Mouse (Mus musculus) limb, embryonic 11.5 days (tissue): ENCODE measurements around the gene Myzap. TPM values are rescaled to one million over a fixed set of nuclear protein-coding genes. Genes with fewer than 3 reads are reported as not detected.

Experiments used
- ATAC-seq: fragments of 200-750 bp; cut with Nextera tagmentation; 2 replicates; pipeline ENCODE4 v1.8.0; 2017; ENCODE audit warnings: low read depth; ENCODE audit not compliant: insufficient number of reproducible peaks, low FRiP score, low TSS enrichment
- DNase-seq: peaks from one replicate; pipeline ENCODE4 v3.0.0-alpha.2; 2015; ENCODE audit warnings: low spot score
- H3K27ac ChIP-seq: fragments of 300-500 bp; sonication (generic); replicated peaks from 2 replicates; pipeline ENCODE4 v1.5.1; 2014; ENCODE audit warnings: low read depth, mild to moderate bottlenecking, low read length
- H3K27me3 ChIP-seq: fragments of 300-500 bp; sonication (generic); 2 replicates; pipeline ENCODE4 v1.6.1; 2014; ENCODE audit warnings: mild to moderate bottlenecking, low read length, mixed read lengths; ENCODE audit not compliant: control insufficient read depth, insufficient read depth
- H3K36me3 ChIP-seq: fragments of 300-500 bp; sonication (generic); 2 replicates; pipeline ENCODE4 v1.6.1; 2014; ENCODE audit warnings: mild to moderate bottlenecking, low read length, moderate library complexity, mixed read lengths; ENCODE audit not compliant: control insufficient read depth, insufficient read depth
- H3K4me1 ChIP-seq: fragments of 300-500 bp; sonication (generic); 2 replicates; pipeline ENCODE4 v1.6.1; 2014; ENCODE audit warnings: low read length, mixed read lengths; ENCODE audit not compliant: control insufficient read depth, insufficient read depth
- H3K4me2 ChIP-seq: fragments of 300-500 bp; sonication (generic); 2 replicates; pipeline ENCODE4 v1.6.1; 2014; ENCODE audit warnings: low read depth, mild to moderate bottlenecking, moderate library complexity; ENCODE audit not compliant: severe bottlenecking
- H3K4me3 ChIP-seq: fragments of 300-500 bp; sonication (generic); 2 replicates; pipeline ENCODE4 v1.5.1; 2014; ENCODE audit warnings: low read depth, low read length
- H3K9ac ChIP-seq: fragments of 300-500 bp; sonication (generic); 2 replicates; pipeline ENCODE4 v1.6.1; 2014; ENCODE audit warnings: mild to moderate bottlenecking, low read length
- H3K9me3 ChIP-seq: fragments of 300-500 bp; sonication (generic); 2 replicates; pipeline ENCODE4 v1.6.1; 2016; ENCODE audit warnings: low read length; ENCODE audit not compliant: control insufficient read depth
- WGBS: fragments of 180-500 bp; shearing (Covaris S2); extraction: QIAGEN DNeasy Blood & Tissue Kit; methylation state at CpG from one replicate; pipeline ENCODE4 v1.1.7; 2014; 5-methylcytosine and 5-hydroxymethylcytosine counted together
- polyA plus RNA-seq: library from polyadenylated mRNA; unstranded; fragments of >200 nt; fragmentation: Nextera tagmentation; extraction: Ambion mirVana; gene quantifications from 2 replicates; pipeline ENCODE4 v1.2.1, GENCODE M21; 2014

Gene Myzap
- polyA plus RNA-seq, 1 experiment from 2014 or later, result 8.0 TPM

- no peak overlapping the region for H3K9ac ChIP-seq
- H3K36me3 ChIP-seq, result no peaks in the 10 kb centered on the region
- WGBS, result 28% methylated on average over 2 of the region's 2 CpGs
- no peaks in the 10 kb centered on the region for H3K27me3 ChIP-seq
- DNase-seq, result peak; percentile 73
- no peak for ATAC-seq
- H3K4me2 ChIP-seq, result no peak overlapping the region
- H3K27ac ChIP-seq, result no peak overlapping the region
- no peak overlapping the region for H3K4me3 ChIP-seq
- H3K9me3 ChIP-seq, result no peaks in the 10 kb centered on the region
- 0 out of 2 replicates have a peak, but pooled peaks cover under 1% of the 10 kb centered on the region for H3K4me1 ChIP-seq
Observed at GRCm38 (mm10) chr9:71614643-71615042, 22.5 kb upstream of the Myzap start.

- ATAC-seq, result no peak
- peak; percentile 36 for DNase-seq
Observed at GRCm38 (mm10) chr9:71612981-71613380, 20.8 kb upstream of the Myzap start.

GRCm38 (mm10) chr9:71611876-71612275 lies 19.7 kb upstream of the Myzap start:
- Histone ChIP-seq H3K27ac (no peak overlapping the region), H3K9ac (no peak overlapping the region), H3K4me2 (no peak overlapping the region), H3K36me3 (no peaks in the 10 kb centered on the region), H3K4me1 (0 out of 2 replicates have a peak, but pooled peaks cover 3% of the 10 kb centered on the region), H3K9me3 (no peaks in the 10 kb centered on the region), H3K4me3 (no peak overlapping the region), H3K27me3 (no peaks in the 10 kb centered on the region)
- no peak for ATAC-seq
- WGBS, result 81% methylated on average over 4 of the region's 4 CpGs
- DNase-seq, result no peak

More at GRCm38 (mm10) chr9:71612981-71613380, 20.8 kb upstream of the Myzap start:
- Histone ChIP-seq H3K9ac (no peak overlapping the region), H3K4me1 (0 out of 2 replicates have a peak, but pooled peaks cover 3% of the 10 kb centered on the region), H3K9me3 (no peaks in the 10 kb centered on the region), H3K36me3 (no peaks in the 10 kb centered on the region), H3K27ac (no peak overlapping the region), H3K4me2 (no peak overlapping the region), H3K4me3 (no peak overlapping the region), H3K27me3 (no peaks in the 10 kb centered on the region)
- 80% methylated on average over 6 of the region's 6 CpGs for WGBS

DNA sequence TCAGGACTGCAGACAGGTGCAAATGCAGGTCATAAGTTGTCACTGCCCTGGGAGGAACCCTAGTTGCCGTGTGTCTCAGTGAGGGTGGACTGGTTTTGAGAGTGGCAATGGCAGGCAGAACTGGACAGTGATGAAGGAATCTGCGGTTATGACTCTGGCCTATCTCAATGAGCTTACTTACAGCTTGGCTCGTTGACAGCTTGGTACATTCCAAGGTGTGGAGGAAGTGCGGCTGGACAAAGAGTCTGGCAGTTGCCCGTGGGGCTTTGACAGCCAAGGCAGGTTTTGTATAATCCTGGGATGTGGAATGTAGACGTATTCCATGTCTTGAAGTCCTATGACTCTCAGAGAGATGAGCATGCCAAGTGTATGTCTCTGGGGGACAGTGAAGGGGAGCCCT lies 16.9 kb upstream of the Myzap start:
- Histone ChIP-seq H3K4me3 (no peak overlapping the region), H3K9ac (no peak overlapping the region), H3K27me3 (no peaks in the 10 kb centered on the region), H3K4me1 (0 out of 2 replicates have a peak, but pooled peaks cover 3% of the 10 kb centered on the region), H3K36me3 (no peaks in the 10 kb centered on the region), H3K27ac (no peak overlapping the region), H3K4me2 (no peak overlapping the region), H3K9me3 (no peaks in the 10 kb centered on the region)
- 80% methylated on average over 6 of the region's 6 CpGs for WGBS
- ATAC-seq, result no peak
- DNase-seq, result no peak

GRCm38 (mm10) chr9:71606296-71607057 lies 14.3 kb upstream of the Myzap start:
- no peak for DNase-seq
- Histone ChIP-seq H3K27me3 (no peaks in the 10 kb centered on the region), H3K4me1 (0 out of 2 replicates have a peak, but pooled peaks cover 3% of the 10 kb centered on the region), H3K4me2 (no peak overlapping the region), H3K27ac (no peak overlapping the region), H3K9me3 (no peaks in the 10 kb centered on the region), H3K36me3 (no peaks in the 10 kb centered on the region), H3K4me3 (no peak overlapping the region), H3K9ac (no peak overlapping the region)
- ATAC-seq, result no peak
- WGBS, result 80% methylated on average over 13 of the region's 13 CpGs

DNA sequence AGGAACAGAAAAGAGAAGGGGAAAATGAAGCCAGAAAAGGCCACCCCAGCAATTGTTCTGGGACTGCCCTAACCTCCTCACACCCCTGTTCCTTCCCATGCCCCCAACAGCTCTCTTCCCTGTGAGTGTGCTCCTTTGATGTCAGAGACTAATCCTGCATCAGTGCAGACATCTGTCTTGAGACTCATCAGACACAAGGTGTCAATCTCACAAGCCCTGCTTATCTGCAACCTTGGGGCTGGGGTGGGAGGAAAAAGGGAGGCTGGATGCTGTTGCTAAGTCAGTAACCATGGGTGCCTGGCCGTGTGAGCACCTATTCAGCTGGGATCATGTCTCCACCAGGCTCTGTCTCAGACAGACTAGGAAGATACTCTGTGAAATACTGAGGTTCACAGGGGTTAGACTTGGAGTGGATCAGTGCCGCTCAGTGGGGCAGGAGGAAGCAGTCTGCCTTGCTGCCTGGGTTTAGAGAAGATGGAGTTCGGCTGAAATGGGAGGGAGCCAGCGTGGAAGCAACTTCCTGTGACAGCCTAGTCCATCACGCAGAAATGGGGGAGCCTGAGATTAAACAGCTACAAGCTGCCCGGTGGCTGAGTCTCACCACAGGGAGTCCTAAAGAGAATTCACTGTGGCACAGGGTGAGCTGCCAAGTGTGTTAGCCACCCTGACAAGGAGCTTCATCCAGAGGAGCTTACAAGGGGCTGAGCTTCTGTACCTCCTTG lies 12.9 kb upstream of the Myzap start:
- Histone ChIP-seq H3K36me3 (no peaks in the 10 kb centered on the region), H3K4me3 (no peak overlapping the region), H3K4me1 (0 out of 2 replicates have a peak, but pooled peaks cover 3% of the 10 kb centered on the region), H3K27me3 (no peaks in the 10 kb centered on the region), H3K27ac (no peak overlapping the region), H3K9ac (no peak overlapping the region), H3K4me2 (no peak overlapping the region), H3K9me3 (no peaks in the 10 kb centered on the region)
- WGBS, result 32% methylated on average over 6 of the region's 6 CpGs
- ATAC-seq (no peak), DNase-seq (no peak)

DNA sequence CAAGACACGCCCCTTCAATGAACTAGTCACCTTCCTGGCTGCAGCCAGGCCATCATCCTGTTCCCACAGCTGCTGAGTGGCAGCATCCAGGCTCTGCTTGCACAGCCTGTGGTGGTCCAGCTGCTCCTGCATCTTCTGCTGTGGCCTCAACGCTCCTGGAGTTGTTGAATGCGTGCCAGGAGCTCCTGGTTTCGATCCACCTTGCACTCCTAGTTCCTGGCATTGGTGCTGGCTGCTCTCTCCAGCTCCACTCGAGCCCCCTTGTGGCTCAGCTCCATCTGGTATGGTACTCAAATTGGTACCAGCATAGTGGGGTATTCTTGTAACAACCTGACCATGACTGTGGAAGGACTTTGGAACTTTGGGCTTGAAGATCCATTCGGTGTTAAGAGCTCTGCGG lies 7.7 kb upstream of the Myzap start:
- Histone ChIP-seq H3K4me2 (no peak overlapping the region), H3K4me1 (no peaks in the 10 kb centered on the region), H3K27ac (no peak overlapping the region), H3K27me3 (no peaks in the 10 kb centered on the region), H3K36me3 (no peaks in the 10 kb centered on the region), H3K9ac (no peak overlapping the region), H3K4me3 (no peak overlapping the region), H3K9me3 (no peaks in the 10 kb centered on the region)
- ATAC-seq (no peak), DNase-seq (no peak)
- WGBS, result 79% methylated on average over 7 of the region's 7 CpGs

DNA sequence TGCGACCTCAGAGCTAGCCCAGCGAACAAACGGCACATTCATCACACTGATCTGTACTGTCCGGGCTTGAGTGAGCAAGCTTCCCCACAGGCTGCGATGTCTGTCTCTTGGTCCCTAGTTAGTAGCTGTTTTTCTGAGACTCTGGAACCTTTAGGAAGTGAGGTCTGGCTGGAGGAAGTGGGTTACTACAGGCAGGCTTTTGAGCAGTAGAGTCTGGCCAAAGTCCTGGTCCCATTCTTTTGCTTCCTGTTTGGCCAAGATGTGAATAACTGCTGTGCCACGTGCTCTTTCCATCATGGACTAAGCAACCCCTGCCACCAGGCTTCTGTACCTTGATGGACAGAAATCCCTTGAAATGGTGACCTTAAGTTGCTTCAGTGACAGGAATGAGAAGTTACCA lies 4.7 kb upstream of the Myzap start:
- Histone ChIP-seq H3K4me2 (no peak overlapping the region), H3K4me1 (peaks cover 2% of the 10 kb centered on the region; the same call in 1 of the 2 replicates), H3K36me3 (no peaks in the 10 kb centered on the region), H3K27me3 (no peaks in the 10 kb centered on the region), H3K9me3 (no peaks in the 10 kb centered on the region), H3K4me3 (no peak overlapping the region), H3K9ac (no peak overlapping the region), H3K27ac (no peak overlapping the region)
- DNase-seq (no peak), ATAC-seq (no peak)
- WGBS, result 74% methylated on average over 6 of the region's 6 CpGs
